Mouse (Mus musculus): ENCODE measurements around the gene Fam71e1.

DNA sequence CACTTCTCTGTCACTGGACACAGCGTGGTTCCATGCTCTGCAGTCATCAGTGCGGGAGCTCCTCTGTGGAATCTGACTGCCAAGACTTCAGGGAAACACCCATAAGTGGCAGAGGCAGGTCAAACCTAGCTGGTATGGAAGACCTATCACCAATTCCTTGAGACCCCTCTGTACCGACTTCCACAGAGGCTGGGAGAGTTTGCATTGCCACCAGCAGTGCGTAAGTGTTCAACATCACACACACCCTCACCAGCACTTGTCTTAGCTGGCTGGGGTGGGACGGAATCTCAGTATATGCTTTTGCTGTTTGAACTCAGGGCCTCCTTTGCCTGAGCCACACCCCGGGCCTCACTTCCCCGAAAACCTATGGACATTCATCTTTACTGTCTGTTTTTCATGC, 8.4 kb upstream of the Fam71e1 start:
- no peak for TF ChIP-seq CTCF (IDR thresholded peaks at IDR 0.05)
- no peak for TF ChIP-seq EP300 (IDR thresholded peaks at IDR 0.05)

All from lung, postnatal 0 days (tissue).